In genomic region chr2:53121797-53122196, GRCm38 (mm10) we compare ENCODE assay signal across 8 mouse cellular contexts.
A peak's percentile ranks its signal among the peaks of the same experiment; 100 is the strongest.
DNase-seq lines count a peak whose midpoint lies in the region; ATAC-seq and TF ChIP-seq lines count a peak whose summit lies in the region.

No protein-coding gene starts in this region.

- H3K27me3 ChIP-seq in heart, adult 2 months (ENCODE audit: control insufficient read depth, insufficient read depth, low read length), result no peaks in the 10 kb centered on the region
- no peaks in the 10 kb centered on the region for H3K27me3 ChIP-seq in heart, embryonic 12.5 days (replicated peaks)
- H3K27me3 ChIP-seq in forebrain, embryonic 14.5 days (replicated peaks; ENCODE audit: control insufficient read depth, insufficient read depth, low read length), result no peaks in the 10 kb centered on the region

- WGBS in heart, adult 2 months, result 63% methylated on average over 5 of the region's 5 CpGs
- WGBS in heart, embryonic 12.5 days, result 76% methylated on average over 5 of the region's 5 CpGs
- 79% methylated on average over 5 of the region's 5 CpGs for WGBS in forebrain, embryonic 14.5 days

- no peak for TF ChIP-seq POLR2A in heart, adult 2 months (IDR thresholded peaks at IDR 0.05; ENCODE audit: insufficient read depth, low read depth, low read length)

- intact Hi-C loops in heart, adult 2 months (cut with DNase I), result loop anchor here (2.0 kb wide), 1 partner anchor 365 kb away; no protein-coding TSS in a partner anchor

- H3K4me1 ChIP-seq in heart, adult 2 months (ENCODE audit: control insufficient read depth, insufficient read depth, low read length), result no peaks in the 10 kb centered on the region
- no peaks in the 10 kb centered on the region for H3K4me1 ChIP-seq in heart, embryonic 12.5 days (replicated peaks)
- no peaks in the 10 kb centered on the region for H3K4me1 ChIP-seq in forebrain, embryonic 14.5 days (ENCODE audit: control insufficient read depth, insufficient read depth, low read length)

- H3K9ac ChIP-seq in heart, adult 2 months (ENCODE audit: low read depth, low read length), result no peak overlapping the region
- no peak overlapping the region for H3K9ac ChIP-seq in heart, embryonic 12.5 days
- no peak overlapping the region for H3K9ac ChIP-seq in forebrain, embryonic 14.5 days (ENCODE audit: low read length)

- H3K9me3 ChIP-seq in heart, embryonic 12.5 days (replicated peaks), result no peaks in the 10 kb centered on the region
- H3K9me3 ChIP-seq in forebrain, embryonic 14.5 days (replicated peaks; ENCODE audit: control insufficient read depth, low read length), result no peaks in the 10 kb centered on the region

- H3K79me2 ChIP-seq in heart, adult 2 months (replicated peaks; ENCODE audit: control insufficient read depth, insufficient read depth, low read length), result no peaks in the 10 kb centered on the region

- no peaks in the 10 kb centered on the region for H3K36me3 ChIP-seq in heart, adult 2 months (ENCODE audit: control insufficient read depth, insufficient read depth, low read length)
- peaks cover 19% of the 10 kb centered on the region; the same call in 1 of the 2 replicates for H3K36me3 ChIP-seq in heart, embryonic 12.5 days
- peaks cover 70% of the 10 kb centered on the region for H3K36me3 ChIP-seq in forebrain, embryonic 14.5 days (ENCODE audit: control insufficient read depth, insufficient read depth, low read length)

- H3K4me2 ChIP-seq in heart, embryonic 12.5 days, result no peak overlapping the region
- H3K4me2 ChIP-seq in forebrain, embryonic 14.5 days (ENCODE audit: low read length), result no peak overlapping the region

- no peak for TF ChIP-seq EP300 in heart, adult 2 months (IDR thresholded peaks at IDR 0.05; ENCODE audit: insufficient read depth, low read depth, low read length)

- DNase-seq in heart, adult 2 months, result peak; percentile 9 to 33
- DNase-seq in c-Kit-positive CD71-positive TER-119-negative erythroid progenitor cells, embryonic 14.5 days (ENCODE audit: low read depth), result peak; percentile 15
- peak; percentile 75 for DNase-seq in forebrain, embryonic 14.5 days (ENCODE audit: low spot score)
- DNase-seq in layer of hippocampus, adult 2 months (ENCODE audit: low spot score in 2 of 2), result peak; percentile 38 to 67
- DNase-seq in testis, postnatal 10 days (ENCODE audit: low spot score), result peak; percentile 54

- no peak overlapping the region for H3K4me3 ChIP-seq in heart, adult 2 months
- H3K4me3 ChIP-seq in heart, embryonic 12.5 days, result no peak overlapping the region
- H3K4me3 ChIP-seq in forebrain, embryonic 14.5 days (ENCODE audit: low read depth, low read length), result no peak overlapping the region
- H3K4me3 ChIP-seq in layer of hippocampus, adult 2 months, result no peak overlapping the region

- TF ChIP-seq CTCF in heart, adult 2 months (IDR thresholded peaks at IDR 0.05), result peak; percentile 81
- TF ChIP-seq CTCF in layer of hippocampus, adult 2 months (conservative IDR thresholded peaks at IDR 0.05), result peak; percentile 87

- no peak for ATAC-seq in heart, embryonic 12.5 days (ENCODE audit: insufficient number of reproducible peaks, low FRiP score)
- peak; percentile 61 for ATAC-seq in CD4-positive, CD25-positive, alpha-beta regulatory T cell, adult 4 months
- peak; percentile 26; the same call in 1 of the 2 replicates for ATAC-seq in forebrain, embryonic 14.5 days
- peak; percentile 83 for ATAC-seq in megakaryocyte-erythroid progenitor cell, adult 5-6 weeks (replicated peaks; ENCODE audit: low FRiP score, low TSS enrichment, poor library complexity, severe bottlenecking)

- H3K27ac ChIP-seq in heart, adult 2 months, result no peak overlapping the region
- H3K27ac ChIP-seq in heart, embryonic 12.5 days (ENCODE audit: poor library complexity, severe bottlenecking), result no peak overlapping the region
- no peak overlapping the region for H3K27ac ChIP-seq in forebrain, embryonic 14.5 days (ENCODE audit: low read depth, low read length)
- H3K27ac ChIP-seq in layer of hippocampus, adult 2 months, result no peak overlapping the region

Comparison
In these comparisons a context has a peak if more than half of its experiments do, and no peak if none do; other contexts are left out.
1. DNase-seq: peak in every context shown above with its lines; median percentile 75 in forebrain, embryonic 14.5 days; 54 in testis, postnatal 10 days; 52 in layer of hippocampus, adult 2 months; 21 in heart, adult 2 months; 15 in c-Kit-positive CD71-positive TER-119-negative erythroid progenitor cells, embryonic 14.5 days.